Comparison of ENCODE assay signal across 9 mouse cellular contexts in genomic region chr10:125264938-125265337, GRCm38 (mm10).
DNase-seq lines count a peak whose midpoint lies in the region; ATAC-seq and TF ChIP-seq lines count a peak whose summit lies in the region.
"Had no signal": no experiment of that assay in that cellular context is flagged by ENCODE, and none has a peak within 500 bp of the region (broad histone marks: within the 10 kb centered on the region; RNA-seq: fewer than 3 reads in every experiment).

No protein-coding gene starts in this region.

- peak; percentile 61 for DNase-seq in urinary bladder, postnatal 14 days (ENCODE audit: low spot score)
- DNase-seq in urinary bladder, adult 2 months (ENCODE audit: low spot score): no peak
- DNase-seq in cerebellum, postnatal 36 days: peak; percentile 60 to 62
- peak; percentile 44 to 46 for DNase-seq in heart, adult 2 months
- peak; percentile 54 for DNase-seq in kidney, postnatal 0 days (ENCODE audit: low spot score)
- DNase-seq in liver, embryonic 11.5 days (ENCODE audit: low spot score): no peak
- DNase-seq in retina, embryonic 14.5 days (ENCODE audit: low spot score): peak; percentile 55
- no peak for DNase-seq in MN1 (ENCODE audit: low spot score)

- no peak overlapping the region for H3K4me3 ChIP-seq in heart, adult 2 months
- H3K4me3 ChIP-seq in kidney, postnatal 0 days (replicated peaks; ENCODE audit: low read depth, low read length): no peak overlapping the region
- H3K4me3 ChIP-seq in liver, embryonic 11.5 days (ENCODE audit: low read depth, low read length): no peak overlapping the region
- H3K4me3 ChIP-seq: megakaryocyte, embryonic 14.5 days had no signal

- intact Hi-C loops in heart, adult 2 months (cut with DNase I): loop anchor here (2.0 to 10.0 kb wide), 4 partner anchors 57 to 234 kb away; partner anchors contain the start of gene Slc16a7

- no peaks in the 10 kb centered on the region for H3K79me2 ChIP-seq in heart, adult 2 months (replicated peaks; ENCODE audit: control insufficient read depth, insufficient read depth, low read length)

- no peaks in the 10 kb centered on the region for H3K4me1 ChIP-seq in heart, adult 2 months (ENCODE audit: control insufficient read depth, insufficient read depth, low read length)
- H3K4me1 ChIP-seq in kidney, postnatal 0 days (replicated peaks; ENCODE audit: insufficient read depth, low read length): no peaks in the 10 kb centered on the region
- no peaks in the 10 kb centered on the region for H3K4me1 ChIP-seq in liver, embryonic 11.5 days (replicated peaks; ENCODE audit: control insufficient read depth, insufficient read depth, low read length)
- H3K4me1 ChIP-seq: megakaryocyte, embryonic 14.5 days had no signal

- TF ChIP-seq POLR2A in heart, adult 2 months (IDR thresholded peaks at IDR 0.05; ENCODE audit: insufficient read depth, low read depth, low read length): no peak

- no peaks in the 10 kb centered on the region for H3K9me3 ChIP-seq in kidney, postnatal 0 days (replicated peaks; ENCODE audit: low read length)
- H3K9me3 ChIP-seq in liver, embryonic 11.5 days (ENCODE audit: control insufficient read depth, low read length): no peaks in the 10 kb centered on the region
- H3K9me3 ChIP-seq: megakaryocyte, embryonic 14.5 days had no signal

- no peak overlapping the region for H3K9ac ChIP-seq in heart, adult 2 months (ENCODE audit: low read depth, low read length)
- H3K9ac ChIP-seq in kidney, postnatal 0 days (ENCODE audit: low read depth, low read length): no peak overlapping the region
- no peak overlapping the region for H3K9ac ChIP-seq in liver, embryonic 11.5 days (ENCODE audit: low read depth, low read length)

- H3K4me2 ChIP-seq in kidney, postnatal 0 days (ENCODE audit: low read length): no peak overlapping the region
- H3K4me2 ChIP-seq in liver, embryonic 11.5 days: no peak overlapping the region

- peak; percentile 43; the same call in 1 of the 2 replicates for ATAC-seq in kidney, postnatal 0 days (replicated peaks; ENCODE audit: low FRiP score, low read depth)
- ATAC-seq in liver, embryonic 11.5 days (replicated peaks; ENCODE audit: low FRiP score): 0 out of 2 replicates have a peak, but pooled peaks have one; percentile 34

- no peak for TF ChIP-seq EP300 in heart, adult 2 months (IDR thresholded peaks at IDR 0.05; ENCODE audit: insufficient read depth, low read depth, low read length)

- H3K27me3 ChIP-seq in heart, adult 2 months (ENCODE audit: control insufficient read depth, insufficient read depth, low read length): no peaks in the 10 kb centered on the region
- H3K27me3 ChIP-seq in kidney, postnatal 0 days (ENCODE audit: insufficient read depth, low read length): no peaks in the 10 kb centered on the region
- H3K27me3 ChIP-seq in liver, embryonic 11.5 days (replicated peaks; ENCODE audit: control insufficient read depth, insufficient read depth, low read length): no peaks in the 10 kb centered on the region
- H3K27me3 ChIP-seq: megakaryocyte, embryonic 14.5 days had no signal

- 48% methylated on average over 4 of the region's 4 CpGs for WGBS in heart, adult 2 months
- 67% methylated on average over 4 of the region's 4 CpGs for WGBS in kidney, postnatal 0 days
- 59% methylated on average over 4 of the region's 4 CpGs for WGBS in liver, embryonic 11.5 days

- no peak overlapping the region for H3K27ac ChIP-seq in heart, adult 2 months
- H3K27ac ChIP-seq in kidney, postnatal 0 days: no peak overlapping the region
- H3K27ac ChIP-seq in liver, embryonic 11.5 days (ENCODE audit: low read depth, low read length): no peak overlapping the region

- no peaks in the 10 kb centered on the region for H3K36me3 ChIP-seq in heart, adult 2 months (ENCODE audit: control insufficient read depth, insufficient read depth, low read length)
- no peaks in the 10 kb centered on the region for H3K36me3 ChIP-seq in kidney, postnatal 0 days (ENCODE audit: insufficient read depth, low read length)
- no peaks in the 10 kb centered on the region for H3K36me3 ChIP-seq in liver, embryonic 11.5 days (ENCODE audit: control insufficient read depth, insufficient read depth, low read length)

- peak; percentile 80 for TF ChIP-seq CTCF in heart, adult 2 months (IDR thresholded peaks at IDR 0.05)
- peak; percentile 71 for TF ChIP-seq CTCF in kidney, postnatal 0 days (IDR thresholded peaks at IDR 0.05; ENCODE audit: low read depth)

Comparison
In these comparisons a context has a peak if more than half of its experiments do, and no peak if none do; other contexts are left out.
1. DNase-seq: peak in urinary bladder, postnatal 14 days (single experiment), cerebellum, postnatal 36 days (2 of 2), heart, adult 2 months (2 of 2), kidney, postnatal 0 days (single experiment) and retina, embryonic 14.5 days (single experiment); none in urinary bladder, adult 2 months (single experiment), liver, embryonic 11.5 days (single experiment) and MN1 (single experiment).